Mouse (Mus musculus): ENCODE data around the gene Commd3.

Gene Commd3

GRCm38 (mm10) chr2:18672133-18672765, at the start of gene Commd3:
Gene Commd3, plus strand, starts transcription at chr2:18672384.
- DNase-seq = peak; percentile 94

DNA sequence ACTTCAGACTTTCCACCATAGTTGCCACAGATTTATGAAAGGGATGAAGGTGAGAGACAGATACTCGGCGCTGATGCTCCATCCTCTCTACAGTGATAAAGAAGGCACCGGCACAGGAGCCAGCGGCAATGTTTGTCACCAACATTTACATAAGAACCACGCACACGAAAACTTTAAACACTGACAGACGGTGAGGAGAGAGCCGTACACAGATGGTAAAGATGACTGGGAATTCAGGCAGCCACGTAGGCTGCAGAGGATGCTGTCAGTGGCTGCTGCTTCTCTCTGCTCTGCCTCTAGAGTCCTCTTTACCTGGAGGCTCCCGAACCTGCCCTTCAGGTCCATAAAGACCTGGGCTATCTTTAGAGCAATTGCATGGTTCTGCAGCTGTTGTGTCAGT, 49.0 kb upstream of the Commd3 start:
- no peak for DNase-seq

- no peak for DNase-seq
These were observed 41.6 kb upstream of the Commd3 start for GRCm38 (mm10) chr2:18630547-18630946.

- DNase-seq = no peak
These were observed 37.1 kb upstream of the Commd3 start for GRCm38 (mm10) chr2:18635052-18635451.

DNA sequence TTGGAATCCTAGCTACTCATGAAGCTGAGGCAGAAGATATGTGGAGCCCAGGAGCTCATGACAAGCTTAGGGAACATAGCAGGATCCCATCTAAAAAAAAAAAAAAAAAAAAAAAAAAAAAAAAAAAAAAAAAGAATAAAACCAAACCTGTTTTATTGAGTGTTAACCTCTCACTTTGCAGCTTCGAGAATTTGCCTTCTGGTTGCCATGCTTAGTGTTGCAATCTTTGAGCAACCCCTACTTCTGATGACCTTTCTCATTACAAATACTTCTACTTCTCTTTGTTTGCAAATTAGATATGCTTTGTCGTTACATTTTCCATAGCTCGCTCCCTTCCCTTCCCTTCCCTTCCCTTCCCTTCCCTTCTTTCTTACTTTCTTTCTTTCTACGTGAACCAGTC, 23.6 kb upstream of the Commd3 start:
- no peak for DNase-seq

GRCm38 (mm10) chr2:18654821-18655220, 17.4 kb upstream of the Commd3 start:
- DNase-seq = no peak

- DNase-seq = no peak
These were observed 8.2 kb upstream of the Commd3 start for GRCm38 (mm10) chr2:18664003-18664402.

DNA sequence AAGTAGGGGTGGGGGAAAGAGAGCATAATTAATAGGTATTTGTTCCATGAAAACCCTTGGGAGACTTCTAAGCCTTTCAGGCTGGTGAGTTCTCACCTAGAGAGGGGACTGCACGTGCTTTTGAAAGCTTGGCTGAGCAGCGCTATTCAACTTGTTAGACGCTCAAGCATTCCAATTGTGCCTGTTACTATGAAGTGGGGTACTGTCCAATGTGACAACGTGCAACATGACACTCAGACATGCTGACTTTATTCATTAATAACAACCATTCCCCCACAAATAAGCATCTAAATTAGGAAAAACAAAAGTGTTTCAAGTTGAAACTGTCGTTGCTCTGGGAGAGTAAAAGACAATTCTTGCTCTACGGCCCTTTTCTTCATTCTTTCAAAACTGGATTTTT, 1.1 kb upstream of the Commd3 start:
- peak; percentile 51 for DNase-seq

DNA sequence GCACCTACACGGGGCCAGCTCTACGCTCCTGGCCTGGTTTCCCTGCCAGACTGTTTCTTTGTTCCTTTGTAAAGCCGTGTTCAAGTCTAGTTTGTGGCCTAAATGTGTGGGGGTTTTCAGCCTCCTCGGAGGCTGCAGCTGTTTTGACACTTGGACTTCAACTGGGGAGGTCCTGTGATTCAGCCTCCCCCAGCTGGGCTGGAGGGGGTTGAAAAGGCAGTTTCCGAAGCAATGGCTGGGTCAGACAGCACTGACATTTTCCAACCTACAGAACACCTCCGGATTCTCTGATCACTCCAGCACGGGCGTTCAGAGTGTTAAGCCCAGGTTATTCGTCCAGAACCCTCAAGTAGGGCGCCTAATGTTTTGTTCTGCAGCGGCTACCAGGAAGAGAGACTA, 581 bp downstream of the Commd3 start:
- DNase-seq = no peak

DNA sequence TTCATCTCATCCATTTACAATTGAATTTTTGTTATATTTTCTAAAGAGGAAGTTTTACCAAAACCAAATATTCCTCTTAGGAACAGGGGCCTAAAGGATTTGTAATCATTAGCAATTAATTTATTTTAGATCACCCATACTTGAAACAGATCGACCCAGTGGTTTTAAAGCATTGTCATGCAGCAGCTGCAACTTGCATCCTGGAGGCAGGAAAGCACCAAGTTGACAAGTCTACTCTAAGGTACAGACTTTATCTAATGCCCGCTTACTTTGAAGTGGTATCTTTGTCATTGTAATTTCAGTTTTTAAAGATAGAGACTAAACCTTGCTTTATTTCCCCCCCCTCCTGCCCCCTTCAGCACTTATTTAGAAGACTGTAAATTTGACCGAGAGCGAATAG, 1.6 kb downstream of the Commd3 start:
- DNase-seq = no peak

DNA sequence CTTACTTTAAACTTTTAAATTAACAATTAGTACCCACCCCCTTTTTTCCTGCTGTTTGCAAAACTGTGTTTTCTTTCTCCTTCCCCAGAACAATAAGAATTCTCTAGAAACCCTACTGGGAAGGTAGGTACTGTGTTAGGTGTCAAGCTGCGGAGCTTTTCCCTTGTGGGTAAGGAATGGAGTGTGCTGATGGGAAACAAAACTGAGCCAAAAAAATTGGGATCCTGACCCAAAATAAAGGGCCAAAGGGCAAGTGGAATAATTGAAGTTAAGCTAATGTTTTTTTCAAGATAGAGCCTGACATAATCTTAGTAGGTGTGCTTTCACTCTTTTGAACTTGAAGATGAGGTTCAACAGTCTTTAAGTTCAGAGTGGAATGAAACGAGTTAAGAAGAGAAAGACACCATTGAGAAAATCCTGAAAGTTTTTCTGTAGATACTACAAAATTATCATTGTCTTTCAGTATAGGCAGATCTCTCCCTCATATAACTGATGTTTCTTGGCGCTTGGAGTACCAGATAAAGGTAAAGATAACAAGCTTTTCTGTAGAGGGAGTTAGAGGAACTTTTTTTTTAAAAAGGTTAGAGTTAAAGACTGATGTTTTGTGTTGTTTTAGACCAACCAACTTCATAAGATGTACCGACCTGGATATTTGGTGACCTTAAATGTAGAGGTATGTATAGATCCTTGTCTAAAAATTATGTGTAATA, 2.2 kb downstream of the Commd3 start:
- no peak for DNase-seq

DNA sequence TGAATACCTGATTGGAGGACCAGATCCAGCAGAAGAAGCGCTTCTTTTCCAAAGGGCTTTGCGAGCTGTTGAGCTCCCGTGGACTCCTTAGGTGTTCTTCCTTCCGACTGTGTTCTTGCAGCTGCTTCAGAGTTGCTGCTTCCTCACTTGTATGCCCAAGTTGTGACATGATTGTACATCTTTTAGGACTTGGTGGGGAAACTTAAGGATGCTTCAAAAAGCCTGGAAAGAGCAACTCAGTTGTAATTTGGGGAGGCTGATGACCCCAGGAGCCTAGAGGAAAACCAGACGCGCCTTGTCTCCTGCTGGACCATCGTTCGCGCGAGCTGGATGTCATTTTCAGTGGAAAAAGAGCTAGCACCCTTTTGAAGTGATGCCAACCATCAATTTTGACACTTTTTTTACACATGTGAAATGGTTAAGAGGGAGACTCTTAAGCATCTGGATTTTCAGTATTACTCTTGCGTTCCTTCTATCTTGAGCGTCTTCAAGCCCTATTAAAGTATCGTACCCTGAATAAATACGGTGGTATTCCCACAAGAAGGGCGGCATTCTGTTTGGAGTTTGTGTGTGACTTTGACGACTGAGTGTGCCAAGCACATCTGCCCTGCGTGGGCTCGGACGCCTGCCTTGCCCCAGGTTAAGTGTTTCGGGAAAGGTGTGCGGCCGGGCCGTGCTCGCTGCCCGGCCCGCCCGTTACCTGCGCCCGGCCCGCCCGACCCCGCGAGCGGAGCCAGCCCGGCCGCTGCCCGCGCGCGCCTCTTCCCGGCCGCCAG, 3.7 kb downstream of the Commd3 start:
- DNase-seq = peak; percentile 49

- peak; percentile 95 for DNase-seq
These were observed 4.3 kb downstream of the Commd3 start for GRCm38 (mm10) chr2:18676457-18676935.

DNA sequence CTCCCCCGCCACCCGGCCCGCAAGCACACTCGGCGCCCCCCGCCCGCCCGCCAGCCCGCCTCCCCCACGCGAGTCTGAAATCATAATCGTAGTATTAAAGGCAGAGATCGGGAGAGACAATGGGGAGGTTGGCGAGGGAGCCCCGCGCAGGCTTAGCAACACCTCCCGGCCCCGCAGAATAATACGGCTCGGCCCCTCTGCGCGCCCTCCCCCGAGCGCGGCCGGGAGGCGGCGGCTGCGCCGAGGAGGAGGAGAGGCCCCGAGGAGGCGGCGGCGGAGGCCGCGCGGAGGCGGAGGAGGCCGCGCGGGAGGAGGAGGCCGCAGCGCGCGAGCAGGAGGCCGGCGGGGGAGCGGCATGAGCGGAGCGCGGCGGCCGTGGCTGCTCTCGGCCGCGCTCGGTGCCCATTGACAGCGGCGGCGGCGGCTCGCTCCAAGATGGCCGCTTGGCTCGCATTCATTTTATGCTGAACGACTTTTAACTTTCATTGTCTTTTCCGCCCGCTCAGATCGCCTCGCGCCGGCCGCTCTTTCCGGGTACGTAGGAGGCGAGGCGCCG, 4.8 kb downstream of the Commd3 start, which contains the start of gene Bmi1:
TSS of gene Bmi1 (plus strand) at position 83 of the 556 bp plus-strand sequence.
- DNase-seq = peak; percentile 84

- DNase-seq = peak; percentile 78
These were observed 5.7 kb downstream of the Commd3 start for GRCm38 (mm10) chr2:18677631-18678471.

- no peak for DNase-seq
These were observed 7.5 kb downstream of the Commd3 start for GRCm38 (mm10) chr2:18679701-18680100.

DNA sequence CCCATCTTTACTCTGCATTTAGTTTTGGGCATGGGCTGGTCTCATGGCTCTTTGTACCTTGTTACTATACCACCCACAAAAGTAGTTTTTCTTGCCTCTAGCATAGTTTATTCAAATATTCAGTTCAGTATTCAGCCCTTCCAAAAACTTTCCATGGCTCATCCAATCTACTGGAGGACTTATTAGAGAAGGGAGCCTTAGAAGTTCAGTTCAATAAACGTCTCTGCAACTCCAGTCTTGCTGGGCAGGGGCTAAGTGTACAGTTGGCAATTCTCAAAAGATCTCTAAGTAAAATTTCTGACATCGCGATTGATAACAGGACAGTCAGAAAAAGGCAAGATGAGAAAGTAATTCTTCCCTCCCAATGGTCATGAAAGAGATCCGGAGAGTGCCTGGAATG, 8.3 kb downstream of the Commd3 start:
- no peak for DNase-seq

GRCm38 (mm10) chr2:18680961-18681360, 8.8 kb downstream of the Commd3 start:
- DNase-seq = peak; percentile 81

GRCm38 (mm10) chr2:18684062-18684461, 11.9 kb downstream of the Commd3 start:
- DNase-seq = no peak

DNA sequence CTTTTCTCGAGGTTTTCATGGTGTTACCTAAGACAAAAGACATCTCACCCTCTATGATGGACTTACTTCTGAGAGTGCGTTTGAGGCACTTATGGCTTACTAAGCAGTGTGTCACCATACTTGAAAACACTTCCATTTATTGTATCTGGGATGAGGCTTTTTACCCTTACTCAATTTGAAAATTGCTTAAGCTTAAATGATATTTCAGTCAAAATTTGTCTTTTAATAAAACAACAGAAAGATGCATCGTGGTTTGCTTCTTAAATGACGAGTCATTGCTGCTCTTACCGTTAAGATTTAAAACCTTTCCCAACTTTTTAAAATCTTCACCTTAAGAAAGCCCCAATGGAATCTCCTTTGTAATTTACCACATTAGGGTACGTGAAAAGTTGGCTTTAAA, 14.2 kb downstream of the Commd3 start:
- no peak for DNase-seq

- DNase-seq = peak; percentile 34
These were observed 14.8 kb downstream of the Commd3 start for GRCm38 (mm10) chr2:18686826-18687519.
